Mouse (Mus musculus) hindbrain, embryonic 13.5 days (tissue): ENCODE results near the gene Lgi4. TPM values are rescaled to one million over a fixed set of nuclear protein-coding genes. Genes with fewer than 3 reads are reported as not detected.

Source experiments
- ATAC-seq: fragments of 200-750 bp; cut with Nextera tagmentation; 2 replicates; pipeline ENCODE4 v1.8.0; 2017; ENCODE audit warnings: moderate TSS enrichment; ENCODE audit not compliant: low FRiP score
- H3K27ac ChIP-seq: fragments of 300-500 bp; sonication (generic); 2 replicates; pipeline ENCODE4 v1.5.1; 2015; ENCODE audit warnings: inconsistent platforms, mild to moderate bottlenecking, moderate library complexity
- H3K27me3 ChIP-seq: fragments of 300-500 bp; sonication (generic); 2 replicates; pipeline ENCODE4 v1.6.1; 2015; ENCODE audit warnings: mild to moderate bottlenecking, inconsistent platforms
- H3K36me3 ChIP-seq: fragments of 300-500 bp; sonication (generic); 2 replicates; pipeline ENCODE4 v1.6.1; 2015; ENCODE audit warnings: mild to moderate bottlenecking, inconsistent platforms
- H3K4me1 ChIP-seq: fragments of 300-500 bp; sonication (generic); replicated peaks from 2 replicates; pipeline ENCODE4 v1.6.1; 2015; ENCODE audit warnings: inconsistent platforms
- H3K4me2 ChIP-seq: fragments of 300-500 bp; sonication (generic); 2 replicates; pipeline ENCODE4 v1.6.1; 2015; ENCODE audit warnings: inconsistent platforms, mild to moderate bottlenecking, moderate library complexity
- H3K4me3 ChIP-seq: fragments of 300-500 bp; sonication (generic); 2 replicates; pipeline ENCODE4 v1.5.1; 2015; ENCODE audit warnings: mild to moderate bottlenecking, inconsistent platforms
- H3K9ac ChIP-seq: fragments of 300-500 bp; sonication (generic); 2 replicates; pipeline ENCODE4 v1.6.1; 2015; ENCODE audit warnings: mild to moderate bottlenecking, inconsistent platforms
- H3K9me3 ChIP-seq: fragments of 300-500 bp; sonication (generic); 2 replicates; pipeline ENCODE4 v1.6.1; 2016; ENCODE audit warnings: inconsistent platforms
- WGBS: fragments of 180-500 bp; shearing (Covaris S2); methylation state at CpG from one replicate; pipeline ENCODE4 v1.1.7; 2015; 5-methylcytosine and 5-hydroxymethylcytosine counted together
- polyA plus RNA-seq: library from polyadenylated mRNA; unstranded; fragments of >200 nt; fragmentation: Nextera tagmentation; extraction: Ambion mirVana; gene quantifications from 2 replicates; pipeline ENCODE4 v1.2.1, GENCODE M21; 2015

Lgi4 gene
- polyA plus RNA-seq, 1 experiment from 2014 or later, result 1.1 TPM

- Histone ChIP-seq H3K36me3 (no peaks in the 10 kb centered on the region), H3K9ac (no peak overlapping the region)
- ATAC-seq, result 0 out of 2 replicates have a peak, but pooled peaks have one; percentile 23
Observed at GRCm38 (mm10) chr7:31082831-31083588, 23.9 kb downstream of the Lgi4 start.

GRCm38 (mm10) chr7:31084140-31084539, 25.0 kb downstream of the Lgi4 start:
- no peak overlapping the region for H3K4me2 ChIP-seq
- H3K27me3 ChIP-seq, result no peaks in the 10 kb centered on the region
- no peak for ATAC-seq
- H3K9ac ChIP-seq, result no peak overlapping the region
- H3K4me3 ChIP-seq, result no peak overlapping the region
- WGBS, result 57% methylated on average over 9 of the region's 9 CpGs
- no peaks in the 10 kb centered on the region; the same call in 1 of the 2 replicates for H3K9me3 ChIP-seq
- peak overlapping the region; percentile 55 for H3K27ac ChIP-seq
- no peaks in the 10 kb centered on the region for H3K36me3 ChIP-seq
- H3K4me1 ChIP-seq, result peaks cover 22% of the 10 kb centered on the region

More at GRCm38 (mm10) chr7:31082831-31083588, 23.9 kb downstream of the Lgi4 start:
- peaks cover 22% of the 10 kb centered on the region for H3K4me1 ChIP-seq
- H3K27ac ChIP-seq, result peak overlapping the region; percentile 48; the same call in 1 of the 2 replicates
- no peak overlapping the region for H3K4me3 ChIP-seq
- no peak overlapping the region for H3K4me2 ChIP-seq
- no peaks in the 10 kb centered on the region; the same call in 1 of the 2 replicates for H3K9me3 ChIP-seq
- H3K27me3 ChIP-seq, result no peaks in the 10 kb centered on the region
- 56% methylated on average over 14 of the region's 14 CpGs for WGBS

- Histone ChIP-seq H3K36me3 (no peaks in the 10 kb centered on the region), H3K4me2 (no peak overlapping the region), H3K9me3 (no peaks in the 10 kb centered on the region; the same call in 1 of the 2 replicates), H3K4me1 (peaks cover 22% of the 10 kb centered on the region), H3K9ac (no peak overlapping the region), H3K27ac (no peak overlapping the region; the same call in 1 of the 2 replicates), H3K4me3 (no peak overlapping the region), H3K27me3 (no peaks in the 10 kb centered on the region)
- 12% methylated on average over 3 of the region's 3 CpGs for WGBS
- ATAC-seq, result no peak
Observed at GRCm38 (mm10) chr7:31085171-31085570, 26.0 kb downstream of the Lgi4 start.

GRCm38 (mm10) chr7:31086175-31086755, 27.1 kb downstream of the Lgi4 start:
- H3K4me2 ChIP-seq, result no peak overlapping the region
- no peaks in the 10 kb centered on the region for H3K36me3 ChIP-seq
- ATAC-seq, result no peak
- H3K9ac ChIP-seq, result no peak overlapping the region
- 92% methylated on average over 9 of the region's 9 CpGs for WGBS
- H3K27ac ChIP-seq, result no peak overlapping the region
- H3K9me3 ChIP-seq, result no peaks in the 10 kb centered on the region
- H3K4me3 ChIP-seq, result no peak overlapping the region
- H3K4me1 ChIP-seq, result peaks cover 22% of the 10 kb centered on the region
- H3K27me3 ChIP-seq, result no peaks in the 10 kb centered on the region

GRCm38 (mm10) chr7:31087262-31087661, 28.1 kb downstream of the Lgi4 start:
- H3K9me3 ChIP-seq, result no peaks in the 10 kb centered on the region
- no peak overlapping the region for H3K27ac ChIP-seq
- H3K4me1 ChIP-seq, result peaks cover 22% of the 10 kb centered on the region
- no peak overlapping the region for H3K9ac ChIP-seq
- no peak for ATAC-seq
- WGBS, result 71% methylated on average over 2 of the region's 2 CpGs
- H3K4me2 ChIP-seq, result no peak overlapping the region
- H3K27me3 ChIP-seq, result no peaks in the 10 kb centered on the region
- no peak overlapping the region for H3K4me3 ChIP-seq
- no peaks in the 10 kb centered on the region for H3K36me3 ChIP-seq

- no peaks in the 10 kb centered on the region for H3K36me3 ChIP-seq
- H3K27me3 ChIP-seq, result no peaks in the 10 kb centered on the region
- no peak overlapping the region for H3K4me3 ChIP-seq
- H3K9ac ChIP-seq, result no peak overlapping the region
- 74% methylated on average over 3 of the region's 3 CpGs for WGBS
- no peak overlapping the region for H3K27ac ChIP-seq
- no peak overlapping the region for H3K4me2 ChIP-seq
- no peaks in the 10 kb centered on the region for H3K9me3 ChIP-seq
- no peak for ATAC-seq
- H3K4me1 ChIP-seq, result peaks cover 17% of the 10 kb centered on the region; the same call in 1 of the 2 replicates
Observed at GRCm38 (mm10) chr7:31088206-31088605, 29.1 kb downstream of the Lgi4 start.

- H3K27ac ChIP-seq, result no peak overlapping the region
- H3K9ac ChIP-seq, result no peak overlapping the region
- no peak overlapping the region for H3K4me3 ChIP-seq
- H3K4me2 ChIP-seq, result no peak overlapping the region
- H3K27me3 ChIP-seq, result no peaks in the 10 kb centered on the region
- no peaks in the 10 kb centered on the region for H3K9me3 ChIP-seq
- 92% methylated on average over 2 of the region's 2 CpGs for WGBS
- H3K36me3 ChIP-seq, result no peaks in the 10 kb centered on the region
- H3K4me1 ChIP-seq, result 0 out of 2 replicates have a peak, but pooled peaks cover 5% of the 10 kb centered on the region
- ATAC-seq, result no peak
Observed at GRCm38 (mm10) chr7:31089721-31090120, 30.6 kb downstream of the Lgi4 start.

GRCm38 (mm10) chr7:31094774-31095501, 35.8 kb downstream of the Lgi4 start:
- ATAC-seq, result no peak
- Histone ChIP-seq H3K9ac (no peak overlapping the region), H3K27ac (no peak overlapping the region), H3K4me1 (no peaks in the 10 kb centered on the region), H3K4me2 (no peak overlapping the region), H3K4me3 (no peak overlapping the region), H3K27me3 (no peaks in the 10 kb centered on the region), H3K9me3 (no peaks in the 10 kb centered on the region), H3K36me3 (no peaks in the 10 kb centered on the region)
- WGBS, result 27% methylated on average over 12 of the region's 12 CpGs

GRCm38 (mm10) chr7:31096892-31097564, 37.9 kb downstream of the Lgi4 start:
- no peaks in the 10 kb centered on the region for H3K9me3 ChIP-seq
- H3K36me3 ChIP-seq, result no peaks in the 10 kb centered on the region
- no peaks in the 10 kb centered on the region for H3K4me1 ChIP-seq
- no peak overlapping the region for H3K4me2 ChIP-seq
- no peak overlapping the region for H3K9ac ChIP-seq
- no peak overlapping the region for H3K4me3 ChIP-seq
- H3K27ac ChIP-seq, result no peak overlapping the region
- ATAC-seq, result no peak
- 68% methylated on average over 9 of the region's 9 CpGs for WGBS
- no peaks in the 10 kb centered on the region for H3K27me3 ChIP-seq

- Histone ChIP-seq H3K4me1 (no peaks in the 10 kb centered on the region), H3K4me2 (peak overlapping the region; percentile 46), H3K27me3 (peaks cover 3% of the 10 kb centered on the region; the same call in 1 of the 2 replicates), H3K27ac (no peak overlapping the region), H3K4me3 (peak overlapping the region; percentile 19), H3K9ac (no peak overlapping the region), H3K36me3 (no peaks in the 10 kb centered on the region), H3K9me3 (no peaks in the 10 kb centered on the region)
- ATAC-seq, result peak; percentile 93
- WGBS, result 40% methylated on average over 18 of the region's 20 CpGs
Observed at GRCm38 (mm10) chr7:31097583-31098248, 38.6 kb downstream of the Lgi4 start.

GRCm38 (mm10) chr7:31098697-31099611, 39.8 kb downstream of the Lgi4 start:
- peaks cover 7% of the 10 kb centered on the region; the same call in 1 of the 2 replicates for H3K27me3 ChIP-seq
- no peak overlapping the region for H3K27ac ChIP-seq
- no peak for ATAC-seq
- H3K4me3 ChIP-seq, result no peak overlapping the region
- WGBS, result 76% methylated on average over 22 of the region's 22 CpGs
- no peak overlapping the region for H3K9ac ChIP-seq
- H3K4me1 ChIP-seq, result no peaks in the 10 kb centered on the region
- no peaks in the 10 kb centered on the region for H3K9me3 ChIP-seq
- H3K36me3 ChIP-seq, result no peaks in the 10 kb centered on the region
- no peak overlapping the region for H3K4me2 ChIP-seq
